Mouse (Mus musculus): ENCODE results near the gene Gm9837. TPM values are rescaled to one million over a fixed set of nuclear protein-coding genes. Genes with fewer than 3 reads are reported as not detected.

Gm9837 gene
- polyA plus RNA-seq, 1 experiment from 2014 or later = not detected

DNA sequence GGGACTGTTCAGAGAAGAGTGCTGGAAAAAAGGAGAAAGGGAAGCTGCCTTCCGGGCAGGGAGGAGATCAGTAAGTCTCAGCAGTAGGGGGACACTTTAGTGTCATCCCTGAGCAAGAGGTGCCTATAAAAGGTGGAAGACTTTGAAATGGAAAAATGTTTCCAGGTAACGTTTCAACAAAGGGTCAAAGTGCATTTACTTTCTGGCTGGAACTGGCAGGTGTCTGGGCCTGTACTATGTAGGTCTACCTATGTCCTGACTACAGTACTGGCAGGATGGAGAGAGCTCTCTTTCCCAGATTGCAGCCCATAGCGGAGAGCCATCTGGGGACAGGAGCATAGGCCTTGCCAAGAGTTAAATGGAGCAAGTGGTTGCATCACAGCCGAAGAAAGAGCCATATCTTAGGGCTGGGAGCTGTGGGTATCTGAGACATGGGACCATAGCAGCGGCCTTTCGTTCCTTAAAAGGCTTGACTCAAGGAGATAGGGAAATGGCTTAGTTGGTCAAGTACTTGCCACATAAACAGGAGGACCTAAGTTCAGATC is 44.5 kb downstream of the Gm9837 start:
- DNase-seq (ENCODE audit: low spot score) = no peak

DNA sequence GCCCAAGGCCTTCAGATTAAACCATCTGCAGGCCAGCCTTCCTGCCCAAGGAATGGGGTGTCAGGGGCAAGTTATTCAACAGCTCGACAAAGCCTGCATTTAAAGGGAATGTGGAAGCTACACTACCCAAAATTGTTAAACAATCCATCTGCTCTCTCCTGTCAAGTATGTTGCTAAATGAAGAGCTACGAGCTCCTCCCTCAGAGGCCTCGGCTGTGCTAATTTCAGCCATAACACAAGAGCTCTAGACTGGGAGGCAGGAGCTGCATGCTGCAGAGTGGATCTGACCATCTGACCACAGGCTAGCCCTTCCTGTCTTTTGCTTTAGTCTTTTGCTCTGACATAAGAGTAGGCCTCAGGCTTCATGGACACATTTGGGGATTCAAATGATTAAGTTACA is 45.0 kb downstream of the Gm9837 start:
- no peak for DNase-seq (ENCODE audit: low spot score)

DNA sequence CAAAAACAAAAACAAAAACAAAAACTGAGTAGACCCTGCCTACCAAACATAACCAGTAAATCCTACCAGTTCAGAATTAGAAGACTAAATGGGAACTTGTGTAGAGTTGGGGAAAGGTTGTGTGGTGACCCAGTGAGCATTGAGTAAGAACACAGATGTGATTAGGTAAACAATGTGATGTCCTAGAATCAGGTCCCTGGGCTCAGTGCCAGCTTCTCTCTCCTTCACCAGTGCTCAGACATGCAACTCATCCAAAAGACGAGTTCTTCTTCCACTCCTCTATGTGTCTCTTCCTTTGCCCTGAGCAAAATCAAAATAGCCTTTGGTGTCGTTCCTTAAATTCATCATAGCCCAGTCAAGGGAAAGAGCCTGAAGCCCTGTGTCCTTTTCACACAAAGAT is 45.5 kb downstream of the Gm9837 start:
- no peak for DNase-seq (ENCODE audit: low spot score)

DNA sequence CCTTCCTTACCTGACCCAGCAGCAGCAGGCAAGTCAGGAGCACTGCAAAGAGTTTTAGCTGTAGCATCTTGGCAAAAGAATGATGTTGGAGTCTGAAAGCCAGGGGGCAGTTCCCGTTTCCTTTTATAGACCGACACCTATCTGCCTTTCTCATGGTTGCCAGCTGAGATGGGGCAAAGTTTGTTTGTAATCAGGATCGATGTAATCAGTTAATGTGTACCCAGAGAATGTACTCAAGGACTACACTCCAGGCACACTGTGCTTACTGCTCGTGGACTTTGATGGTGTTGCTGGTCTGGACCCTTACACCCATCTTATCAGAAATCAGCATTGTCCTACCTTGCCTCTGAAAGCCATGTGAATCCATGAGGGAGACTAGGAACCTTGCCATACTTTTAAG is 47.2 kb downstream of the Gm9837 start, which contains the start of gene Leap2:
Gene Leap2 (minus strand): TSS at position 135 of the 400 bp plus-strand sequence.
- no peak for DNase-seq (ENCODE audit: low spot score)

Other genes starting within 250 kb of the Gm9837 start
- 99.0 and 106 TPM in 2 replicates for gene Hspa4, start 170.0 kb downstream of the Gm9837 start, polyA plus RNA-seq (2015; fragmentation: Nextera tagmentation; extraction: Ambion mirVana)
- gene Zcchc10, start 145.8 kb downstream of the Gm9837 start, polyA plus RNA-seq (2015; fragmentation: Nextera tagmentation; extraction: Ambion mirVana) = 28.6 and 30.1 TPM in 2 replicates
- 27.1 and 36.1 TPM in 2 replicates for gene Aff4, start 119.6 kb downstream of the Gm9837 start, polyA plus RNA-seq (2015; fragmentation: Nextera tagmentation; extraction: Ambion mirVana)
- gene Leap2, start 47.3 kb downstream of the Gm9837 start, polyA plus RNA-seq (2015; fragmentation: Nextera tagmentation; extraction: Ambion mirVana) = 0.29 TPM in 1 of 2 replicates, not detected in the other
- 929 and 986 TPM in 2 replicates for gene Uqcrq, start 39.6 kb downstream of the Gm9837 start, polyA plus RNA-seq (2015; fragmentation: Nextera tagmentation; extraction: Ambion mirVana)
- 0.36 and 1.1 TPM in 2 replicates for gene Gdf9, start 39.5 kb downstream of the Gm9837 start, polyA plus RNA-seq (2015; fragmentation: Nextera tagmentation; extraction: Ambion mirVana)
- gene Gm10447, start 13.4 kb downstream of the Gm9837 start, polyA plus RNA-seq (2015; fragmentation: Nextera tagmentation; extraction: Ambion mirVana) = not detected in 2 replicates
- gene Shroom1, start 13.3 kb downstream of the Gm9837 start, polyA plus RNA-seq (2015; fragmentation: Nextera tagmentation; extraction: Ambion mirVana) = 0.27 and 0.42 TPM in 2 replicates
- gene Gm9945, start 9.7 kb upstream of the Gm9837 start, polyA plus RNA-seq (2015; fragmentation: Nextera tagmentation; extraction: Ambion mirVana) = not detected in 2 replicates
- gene Sowaha, start 9.8 kb upstream of the Gm9837 start, polyA plus RNA-seq (2015; fragmentation: Nextera tagmentation; extraction: Ambion mirVana) = 0.05 and 0.15 TPM in 2 replicates
- gene Sept8, start 48.8 kb upstream of the Gm9837 start, polyA plus RNA-seq (2015; fragmentation: Nextera tagmentation; extraction: Ambion mirVana) = 11.1 and 12.1 TPM in 2 replicates
- 23.8 and 25.1 TPM in 2 replicates for gene Kif3a, start 96.9 kb upstream of the Gm9837 start, polyA plus RNA-seq (2015; fragmentation: Nextera tagmentation; extraction: Ambion mirVana)
- 1.2 and 1.5 TPM in 2 replicates for gene Il4, start 148.2 kb upstream of the Gm9837 start, polyA plus RNA-seq (2015; fragmentation: Nextera tagmentation; extraction: Ambion mirVana)
- 1.0 and 1.3 TPM in 2 replicates for gene Il13, start 164.2 kb upstream of the Gm9837 start, polyA plus RNA-seq (2015; fragmentation: Nextera tagmentation; extraction: Ambion mirVana)
- gene Rad50, start 236.8 kb upstream of the Gm9837 start, polyA plus RNA-seq (2015; fragmentation: Nextera tagmentation; extraction: Ambion mirVana) = 40.0 and 44.8 TPM in 2 replicates